Comparison of ENCODE assay signal across 12 mouse cellular contexts in the genomic region with DNA sequence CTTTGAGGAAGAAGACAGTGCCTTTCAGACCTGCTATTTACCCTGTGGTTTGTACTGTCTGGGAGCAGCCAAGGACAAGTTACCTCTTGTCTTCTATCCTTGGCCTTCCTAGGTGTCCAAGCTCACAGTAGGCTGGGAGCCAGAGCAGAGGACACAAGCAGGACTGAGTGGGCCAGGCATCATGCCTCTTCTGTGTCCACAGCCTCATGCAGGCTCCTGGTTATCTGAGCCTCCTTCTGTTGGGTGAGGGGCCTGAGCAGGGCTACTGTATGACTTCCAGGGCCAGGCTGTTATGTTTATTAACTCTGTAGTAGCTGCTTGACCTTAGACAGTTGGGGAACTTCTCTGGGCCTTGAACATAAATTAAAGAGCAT.
DNase-seq lines count a peak whose midpoint lies in the region; ATAC-seq and TF ChIP-seq lines count a peak whose summit lies in the region.
"Had no signal": no experiment of that assay in that cellular context is flagged by ENCODE, and none has a peak within 500 bp of the region (broad histone marks: within the 10 kb centered on the region; RNA-seq: fewer than 3 reads in every experiment).

No protein-coding gene starts in this region.

- peaks cover 23% of the 10 kb centered on the region; the same call in 1 of the 2 replicates for H3K36me3 ChIP-seq in kidney, postnatal 0 days (ENCODE audit: insufficient read depth, low read length)
- H3K36me3 ChIP-seq in limb, embryonic 13.5 days = peaks cover 68% of the 10 kb centered on the region
- H3K36me3 ChIP-seq in midbrain, embryonic 16.5 days (ENCODE audit: control insufficient read depth, insufficient read depth, low read length) = no peaks in the 10 kb centered on the region
- H3K36me3 ChIP-seq: G1E; hindbrain, embryonic 15.5 days had no signal

- H3K9ac ChIP-seq in kidney, postnatal 0 days (ENCODE audit: low read depth, low read length) = no peak overlapping the region
- H3K9ac ChIP-seq in limb, embryonic 13.5 days = no peak overlapping the region
- no peak overlapping the region for H3K9ac ChIP-seq in midbrain, embryonic 16.5 days (ENCODE audit: low read depth, low read length)
- H3K9ac ChIP-seq: hindbrain, embryonic 15.5 days had no signal

- ATAC-seq in kidney, postnatal 0 days (replicated peaks; ENCODE audit: low FRiP score, low read depth) = no peak
- no peak for ATAC-seq in limb, embryonic 13.5 days (ENCODE audit: low FRiP score, low read depth)
- no peak for ATAC-seq in midbrain, embryonic 16.5 days
- ATAC-seq: forebrain, embryonic 14.5 days had no signal

- no peak overlapping the region for H3K4me3 ChIP-seq in gastrocnemius, adult 2 months
- H3K4me3 ChIP-seq in kidney, postnatal 0 days (replicated peaks; ENCODE audit: low read depth, low read length) = no peak overlapping the region
- H3K4me3 ChIP-seq in limb, embryonic 13.5 days = no peak overlapping the region
- H3K4me3 ChIP-seq in midbrain, embryonic 16.5 days (ENCODE audit: low read depth, low read length) = no peak overlapping the region
- H3K4me3 ChIP-seq: hindbrain, embryonic 15.5 days had no signal

- peak; percentile 55 for DNase-seq in gastrocnemius, adult 2 months
- DNase-seq in gastrocnemius, postnatal 14 days = no peak
- no peak for DNase-seq in kidney, postnatal 0 days (ENCODE audit: low spot score)
- DNase-seq in kidney, adult 8-10 months = no peak
- no peak for DNase-seq in layer of hippocampus, adult 9-11 months
- DNase-seq in right cerebral cortex, postnatal 10 days (ENCODE audit: low spot score in 2 of 2) = no peak
- DNase-seq: layer of hippocampus, postnatal 36 days had no signal

- no peaks in the 10 kb centered on the region for H3K27me3 ChIP-seq in kidney, postnatal 0 days (ENCODE audit: insufficient read depth, low read length)
- H3K27me3 ChIP-seq in limb, embryonic 13.5 days = no peaks in the 10 kb centered on the region
- H3K27me3 ChIP-seq in midbrain, embryonic 16.5 days (ENCODE audit: control insufficient read depth, insufficient read depth, low read depth, low read length) = no peaks in the 10 kb centered on the region
- H3K27me3 ChIP-seq: hindbrain, embryonic 15.5 days had no signal

- H3K9me3 ChIP-seq in kidney, postnatal 0 days (replicated peaks; ENCODE audit: low read length) = no peaks in the 10 kb centered on the region
- H3K9me3 ChIP-seq in limb, embryonic 13.5 days = no peaks in the 10 kb centered on the region
- no peaks in the 10 kb centered on the region for H3K9me3 ChIP-seq in midbrain, embryonic 16.5 days (replicated peaks; ENCODE audit: control insufficient read depth, low read length, poor library complexity, severe bottlenecking)
- H3K9me3 ChIP-seq: hindbrain, embryonic 15.5 days had no signal

- peak overlapping the region; percentile 63 for H3K27ac ChIP-seq in gastrocnemius, adult 2 months
- 0 out of 2 replicates have a peak overlapping the region, but pooled peaks have one; percentile 9 for H3K27ac ChIP-seq in kidney, postnatal 0 days
- 0 out of 2 replicates have a peak overlapping the region, but pooled peaks have one; percentile 48 for H3K27ac ChIP-seq in limb, embryonic 13.5 days
- peak overlapping the region; percentile 33 for H3K27ac ChIP-seq in midbrain, embryonic 16.5 days (ENCODE audit: low read length)
- H3K27ac ChIP-seq: hindbrain, embryonic 15.5 days had no signal

- H3K4me1 ChIP-seq in kidney, postnatal 0 days (replicated peaks; ENCODE audit: insufficient read depth, low read length) = peaks cover 25% of the 10 kb centered on the region
- H3K4me1 ChIP-seq in limb, embryonic 13.5 days = peaks cover 46% of the 10 kb centered on the region
- peaks cover 8% of the 10 kb centered on the region for H3K4me1 ChIP-seq in midbrain, embryonic 16.5 days (ENCODE audit: control insufficient read depth, insufficient read depth, low read length)

- no peak for TF ChIP-seq CTCF in gastrocnemius, adult 2 months (IDR thresholded peaks at IDR 0.05)
- TF ChIP-seq CTCF in kidney, postnatal 0 days (IDR thresholded peaks at IDR 0.05; ENCODE audit: low read depth) = no peak

- intact Hi-C loops in gastrocnemius, adult 2 months (cut with DNase I) = no loop called here
- intact Hi-C loops in gastrocnemius, postnatal 14 days (cut with DNase I; ENCODE audit: low total_unique reads) = no loop called here

- H3K4me2 ChIP-seq in kidney, postnatal 0 days (ENCODE audit: low read length) = no peak overlapping the region
- H3K4me2 ChIP-seq in limb, embryonic 13.5 days (replicated peaks) = no peak overlapping the region
- no peak overlapping the region for H3K4me2 ChIP-seq in midbrain, embryonic 16.5 days (ENCODE audit: low read length)
- H3K4me2 ChIP-seq: hindbrain, embryonic 15.5 days had no signal

Comparison
In these comparisons a context has a peak if more than half of its experiments do, and no peak if none do; other contexts are left out.
1. H3K27ac ChIP-seq: peak in every context shown above with its lines; median percentile 63 in gastrocnemius, adult 2 months; 48 in limb, embryonic 13.5 days; 33 in midbrain, embryonic 16.5 days; 9 in kidney, postnatal 0 days.